Mouse (Mus musculus): Measurements from ENCODE around the gene Kcnk10.
"Not testable (repeated sequence)": the region's sequence is repeated elsewhere in the genome, so short reads cannot be mapped to it uniquely, and the experiment has no call there.

Gene Kcnk10

GRCm38 (mm10) chr12:98577861-98578360 is at the start of gene Kcnk10:
Gene Kcnk10 (minus strand): TSS chr12:98578310.
- DNase-seq = peak; percentile 55 to 61

- DNase-seq = peak; percentile 65 to 69
These were observed 49.5 kb upstream of the Kcnk10 start, which contains the start of gene Spata7 for GRCm38 (mm10) chr12:98627392-98628259. Gene Spata7 (plus strand): TSS chr12:98628157.

GRCm38 (mm10) chr12:98623266-98623665 is 45.2 kb upstream of the Kcnk10 start:
- DNase-seq = not testable (repeated sequence)

GRCm38 (mm10) chr12:98620922-98621321 is 42.8 kb upstream of the Kcnk10 start:
- DNase-seq = not testable (repeated sequence)

GRCm38 (mm10) chr12:98619496-98619895 is 41.4 kb upstream of the Kcnk10 start:
- DNase-seq = no peak

GRCm38 (mm10) chr12:98615746-98616145 is 37.6 kb upstream of the Kcnk10 start:
- no peak for DNase-seq

- DNase-seq = no peak
These were observed 36.9 kb upstream of the Kcnk10 start for GRCm38 (mm10) chr12:98614910-98615508.

- DNase-seq = no peak
These were observed 32.2 kb upstream of the Kcnk10 start for GRCm38 (mm10) chr12:98610341-98610740.

GRCm38 (mm10) chr12:98606595-98607290 is 28.6 kb upstream of the Kcnk10 start:
- no peak for DNase-seq

GRCm38 (mm10) chr12:98605264-98605663 is 27.2 kb upstream of the Kcnk10 start:
- no peak for DNase-seq

GRCm38 (mm10) chr12:98602114-98602513 is 24.0 kb upstream of the Kcnk10 start:
- DNase-seq = no peak

- DNase-seq = no peak
These were observed 22.8 kb upstream of the Kcnk10 start for GRCm38 (mm10) chr12:98600861-98601260.

GRCm38 (mm10) chr12:98591016-98591415 is 12.9 kb upstream of the Kcnk10 start:
- no peak for DNase-seq

- DNase-seq = no peak
These were observed 10.5 kb upstream of the Kcnk10 start for GRCm38 (mm10) chr12:98588573-98588972.

- DNase-seq = peak in 1 of 2 experiments; percentile 22
These were observed 7.2 kb upstream of the Kcnk10 start for GRCm38 (mm10) chr12:98585302-98585701.

- DNase-seq = no peak
These were observed 2.1 kb downstream of the Kcnk10 start for GRCm38 (mm10) chr12:98575942-98576550.

- DNase-seq = no peak
These were observed 2.8 kb downstream of the Kcnk10 start for GRCm38 (mm10) chr12:98575195-98575887.

- peak; percentile 68 to 70 for DNase-seq
These were observed 3.5 kb downstream of the Kcnk10 start for GRCm38 (mm10) chr12:98574353-98575194.

GRCm38 (mm10) chr12:98573317-98574270 is 4.5 kb downstream of the Kcnk10 start:
- DNase-seq = no peak

Measured in spleen, adult 18-20 months (tissue).